Mouse (Mus musculus) thymus, adult 2 months (tissue): ENCODE data around the gene Gba.

ENCODE experiments used
- CTCF ChIP-seq: fragments of 200-500 bp; IDR thresholded peaks from 2 replicates; pipeline ENCODE4 v1.5.1; 2012; ENCODE audit warnings: mild to moderate bottlenecking, control low read depth, low read length, moderate library complexity, borderline replicate concordance; ENCODE audit not compliant: control insufficient read depth, poor library complexity, insufficient read depth; ENCODE audit errors: extremely low read depth
- POLR2A ChIP-seq: fragments of 200-500 bp; IDR thresholded peaks from 2 replicates; pipeline ENCODE4 v1.6.1; 2012; ENCODE audit warnings: mild to moderate bottlenecking, low read length, control low read depth, moderate library complexity; ENCODE audit not compliant: control insufficient read depth, poor library complexity, insufficient read depth; ENCODE audit errors: extremely low read depth

DNA sequence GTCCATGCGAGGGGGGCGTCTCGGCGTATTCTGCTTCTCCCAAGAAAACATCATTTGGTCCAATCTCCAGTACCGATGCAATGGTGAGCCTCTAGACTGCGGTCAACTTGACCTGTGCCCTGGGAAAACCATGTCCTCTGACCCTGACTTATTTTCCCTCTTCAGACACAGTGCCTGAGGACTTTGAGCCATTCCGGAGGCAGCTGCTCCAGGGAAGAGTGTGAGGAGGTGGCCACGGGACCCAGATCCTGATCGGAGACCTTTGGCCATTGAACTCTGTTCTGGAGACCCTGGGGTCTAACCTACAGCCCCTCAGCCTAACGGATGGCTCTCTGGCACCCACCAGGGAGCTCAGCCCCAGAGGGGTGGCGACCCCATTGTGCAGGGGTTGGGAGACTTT, 23.6 kb downstream of the Gba start:
- TF ChIP-seq POLR2A (no peak), CTCF (no peak)
